15 mouse cellular contexts compared by ENCODE assay signal in genomic region chr5:136379405-136379804, GRCm38 (mm10).
DNase-seq lines count a peak whose midpoint lies in the region; ATAC-seq and TF ChIP-seq lines count a peak whose summit lies in the region.
"Had no signal": no experiment of that assay in that cellular context is flagged by ENCODE, and none has a peak within 500 bp of the region (broad histone marks: within the 10 kb centered on the region; RNA-seq: fewer than 3 reads in every experiment).

No protein-coding gene starts in this region.

- no peaks in the 10 kb centered on the region for H3K79me2 ChIP-seq in CH12.LX (replicated peaks; ENCODE audit: control insufficient read depth, extremely low read depth, insufficient read depth, poor library complexity, severe bottlenecking)

- no peak overlapping the region for H3K9ac ChIP-seq in liver, postnatal 0 days (replicated peaks)
- no peak overlapping the region for H3K9ac ChIP-seq in liver, embryonic 12.5 days
- no peak overlapping the region for H3K9ac ChIP-seq in CH12.LX (ENCODE audit: insufficient read depth, low read depth)
- H3K9ac ChIP-seq: hindbrain, embryonic 15.5 days; lung, embryonic 15.5 days had no signal

- no peak for DNase-seq in gastrocnemius, adult 2 months
- no peak for DNase-seq in gastrocnemius, postnatal 25 days
- DNase-seq in liver, postnatal 0 days: no peak
- no peak for DNase-seq in CH12.LX (ENCODE audit: extremely low read depth)
- DNase-seq in cerebellum, adult 9-11 months: no peak
- no peak for DNase-seq in right cerebral cortex, adult 18-20 months
- DNase-seq: adrenal gland, postnatal 25 days; heart, adult 18-20 months; kidney, postnatal 10 days had no signal

- TF ChIP-seq RAD21 in CH12.LX (IDR thresholded peaks at IDR 0.05; ENCODE audit: low read depth, low read length): peak; percentile 33

- H3K4me2 ChIP-seq in liver, postnatal 0 days (ENCODE audit: low read depth, low read length): no peak overlapping the region
- H3K4me2 ChIP-seq in liver, embryonic 12.5 days: no peak overlapping the region
- H3K4me2 ChIP-seq in CH12.LX (ENCODE audit: insufficient read depth, low read depth, poor library complexity, severe bottlenecking): no peak overlapping the region
- H3K4me2 ChIP-seq: hindbrain, embryonic 15.5 days; lung, embryonic 15.5 days had no signal

- peaks cover 3% of the 10 kb centered on the region for H3K36me3 ChIP-seq in liver, postnatal 0 days (replicated peaks; ENCODE audit: insufficient read depth, low read length)
- peaks cover 8% of the 10 kb centered on the region for H3K36me3 ChIP-seq in liver, embryonic 12.5 days
- H3K36me3 ChIP-seq in CH12.LX (replicated peaks in 1 of 2; ENCODE audit: control insufficient read depth in 1 of 2, insufficient read depth in 1 of 2, low read length in 1 of 2): peaks cover 0 to 31% of the 10 kb centered on the region in 2 experiments
- H3K36me3 ChIP-seq: hindbrain, embryonic 15.5 days had no signal

- H3K9me3 ChIP-seq in liver, postnatal 0 days (ENCODE audit: low read length): 0 out of 2 replicates have a peak, but pooled peaks cover 3% of the 10 kb centered on the region
- H3K9me3 ChIP-seq in liver, embryonic 12.5 days (replicated peaks): no peaks in the 10 kb centered on the region
- peaks cover 3% of the 10 kb centered on the region for H3K9me3 ChIP-seq in CH12.LX (replicated peaks; ENCODE audit: low read length)
- H3K9me3 ChIP-seq: hindbrain, embryonic 15.5 days; limb, embryonic 10.5 days; lung, embryonic 15.5 days had no signal

- dilution Hi-C loops in CH12.LX (cut with MboI; ENCODE audit: extremely low pct_ligation_motif_present, extremely low pct_unique_long_range_greater_than_20kb, low sequenced_read_pairs): no loop called here

- TF ChIP-seq POLR2A in CH12.LX (IDR thresholded peaks at IDR 0.05; ENCODE audit: low read depth, low read length): no peak
- TF ChIP-seq POLR2A in bone marrow, adult 2 months (IDR thresholded peaks at IDR 0.05; ENCODE audit: borderline replicate concordance, control insufficient read depth, low read depth, low read length): no peak

- no peak overlapping the region for H3K27ac ChIP-seq in gastrocnemius, adult 2 months
- no peak overlapping the region for H3K27ac ChIP-seq in liver, postnatal 0 days (ENCODE audit: low read depth)
- H3K27ac ChIP-seq in liver, embryonic 12.5 days: no peak overlapping the region
- H3K27ac ChIP-seq in CH12.LX (ENCODE audit: insufficient read depth, low read depth): no peak overlapping the region
- H3K27ac ChIP-seq in bone marrow, adult 2 months (ENCODE audit: control insufficient read depth, insufficient read depth, low read depth, low read length, poor library complexity): no peak overlapping the region
- H3K27ac ChIP-seq: hindbrain, embryonic 15.5 days; limb, embryonic 10.5 days; lung, embryonic 15.5 days had no signal

- no peaks in the 10 kb centered on the region for H3K27me3 ChIP-seq in liver, postnatal 0 days (ENCODE audit: insufficient read depth, low read length)
- no peaks in the 10 kb centered on the region for H3K27me3 ChIP-seq in liver, embryonic 12.5 days (replicated peaks)
- H3K27me3 ChIP-seq in CH12.LX (replicated peaks): no peaks in the 10 kb centered on the region
- H3K27me3 ChIP-seq: hindbrain, embryonic 15.5 days; lung, embryonic 15.5 days; megakaryocyte, embryonic 14.5 days had no signal

- in situ Hi-C loops in CH12.LX (cut with MboI; ENCODE audit: low pct_ligation_motif_present, low pct_unique_long_range_greater_than_20kb, low sequenced_read_pairs): no loop called here

- no peak for ATAC-seq in liver, postnatal 0 days
- ATAC-seq in liver, embryonic 12.5 days: no peak

- TF ChIP-seq EP300 in liver, postnatal 0 days (IDR thresholded peaks at IDR 0.05; ENCODE audit: low read depth): no peak
- TF ChIP-seq EP300 in CH12.LX (IDR thresholded peaks at IDR 0.05; ENCODE audit: low read length): no peak

- intact Hi-C loops in gastrocnemius, adult 2 months (cut with DNase I): loop anchor here (5.0 kb wide), 2 partner anchors 188 to 243 kb away; partner anchors contain the start of gene Cux1

- 91% methylated on average over 1 of the region's 1 CpGs for WGBS in liver, postnatal 0 days (ENCODE audit: insufficient replicate concordance)
- 68% methylated on average over 1 of the region's 1 CpGs for WGBS in liver, embryonic 12.5 days (ENCODE audit: insufficient replicate concordance)
- 88% methylated on average over 1 of the region's 1 CpGs for WGBS in bone marrow, adult 2 months

- H3K4me1 ChIP-seq in liver, postnatal 0 days (ENCODE audit: insufficient read depth): no peaks in the 10 kb centered on the region
- no peaks in the 10 kb centered on the region for H3K4me1 ChIP-seq in liver, embryonic 12.5 days
- H3K4me1 ChIP-seq in CH12.LX (ENCODE audit: control insufficient read depth in 1 of 2, insufficient read depth in 2 of 2): no peaks in the 10 kb centered on the region
- no peaks in the 10 kb centered on the region for H3K4me1 ChIP-seq in bone marrow, adult 2 months (ENCODE audit: control insufficient read depth, insufficient read depth, low read length)

- TF ChIP-seq CTCF in gastrocnemius, adult 2 months (IDR thresholded peaks at IDR 0.05): peak; percentile 56
- peak; percentile 49 for TF ChIP-seq CTCF in liver, postnatal 0 days (IDR thresholded peaks at IDR 0.05; ENCODE audit: low read depth)
- peak in 1 of 2 experiments; percentile 43; a peak in 2 of 4 replicates for TF ChIP-seq CTCF in CH12.LX (conservative IDR thresholded peaks at IDR 0.05 in 1 of 2, IDR thresholded peaks at IDR 0.05 in 1 of 2; ENCODE audit: low read depth in 2 of 2, low read length in 2 of 2)
- TF ChIP-seq CTCF in bone marrow, adult 2 months (IDR thresholded peaks at IDR 0.05; ENCODE audit: control insufficient read depth, insufficient read depth, low read length): peak; percentile 19; the same call in 1 of the 2 replicates

- no peak overlapping the region for H3K4me3 ChIP-seq in gastrocnemius, adult 2 months
- no peak overlapping the region for H3K4me3 ChIP-seq in liver, postnatal 0 days (ENCODE audit: low read depth, low read length)
- no peak overlapping the region for H3K4me3 ChIP-seq in liver, embryonic 12.5 days
- no peak overlapping the region for H3K4me3 ChIP-seq in CH12.LX (replicated peaks in 1 of 3; ENCODE audit: low read depth in 2 of 3, low read length in 2 of 3, poor library complexity in 1 of 3)
- no peak overlapping the region for H3K4me3 ChIP-seq in bone marrow, adult 2 months (replicated peaks; ENCODE audit: control insufficient read depth, low read depth, low read length)
- H3K4me3 ChIP-seq: hindbrain, embryonic 15.5 days; limb, embryonic 10.5 days; lung, embryonic 15.5 days; megakaryocyte, embryonic 14.5 days had no signal

TF ChIP-seq in CH12.LX, 34 proteins besides CTCF, POLR2A, EP300 and RAD21:
- TF ChIP-seq SMC3 (IDR thresholded peaks at IDR 0.05; ENCODE audit: low read depth, low read length) (peak; percentile 23), HCFC1 (IDR thresholded peaks at IDR 0.05; ENCODE audit: low read depth, low read length) (no peak)
